Mouse (Mus musculus): ENCODE data around the gene Casr.

DNA sequence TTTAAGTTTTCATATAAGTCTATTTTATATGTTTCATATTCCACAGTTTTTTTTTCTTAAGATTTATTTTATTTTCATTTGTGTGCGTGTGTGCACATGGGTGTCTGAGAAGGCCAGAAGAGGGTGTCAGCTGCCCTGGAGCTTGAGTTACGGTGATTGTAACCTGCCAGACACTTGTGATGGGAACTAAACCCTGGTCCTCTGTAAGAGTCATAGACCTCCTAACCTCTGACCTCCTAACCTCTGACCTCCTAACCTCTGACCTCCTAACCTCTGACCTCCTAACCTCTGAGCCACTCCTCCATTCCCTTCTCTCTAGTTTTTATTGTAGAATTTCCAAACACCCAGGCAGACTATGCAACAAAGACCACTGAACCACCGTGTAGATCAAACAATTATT, 86.4 kb downstream of the Casr start:
- TF ChIP-seq POLR2A (IDR thresholded peaks at IDR 0.05; ENCODE audit: control insufficient read depth, low read depth, low read length) (no peak), CTCF (IDR thresholded peaks at IDR 0.05; ENCODE audit: control insufficient read depth, insufficient read depth, insufficient replicate concordance, low read depth, low read length) (no peak)

Data from testis, adult 2 months (tissue).